Mouse (Mus musculus) frontal cortex, adult (tissue): ENCODE results near the gene Polg2.
"Not testable (repeated sequence)": the region's sequence is repeated elsewhere in the genome, so short reads cannot be mapped to it uniquely, and the experiment has no call there.

Experiments
- ATAC-seq: cut with Nextera tagmentation; 2 replicates; pipeline ENCODE4 v1.9.2; 2017; ENCODE audit warnings: mild to moderate bottlenecking, moderate library complexity, mixed read lengths; ENCODE audit not compliant: low TSS enrichment

Polg2 gene

GRCm38 (mm10) chr11:106762139-106762799 lies 17.1 kb downstream of the Polg2 start:
- ATAC-seq = no peak

- no peak for ATAC-seq
Observed at GRCm38 (mm10) chr11:106760511-106760910, 18.8 kb downstream of the Polg2 start.

GRCm38 (mm10) chr11:106759028-106759427 lies 20.3 kb downstream of the Polg2 start:
- no peak for ATAC-seq

GRCm38 (mm10) chr11:106755583-106755982 lies 23.8 kb downstream of the Polg2 start:
- ATAC-seq = no peak

- no peak for ATAC-seq
Observed at GRCm38 (mm10) chr11:106753314-106753713, 26.0 kb downstream of the Polg2 start.

- ATAC-seq = no peak
Observed at GRCm38 (mm10) chr11:106752103-106752502, 27.2 kb downstream of the Polg2 start.

- no peak for ATAC-seq
Observed at GRCm38 (mm10) chr11:106751039-106752018, 28.0 kb downstream of the Polg2 start, which contains the start of gene Milr1. TSS of gene Milr1 (plus strand) at chr11:106751226.

- no peak for ATAC-seq
Observed at GRCm38 (mm10) chr11:106750121-106750751, 29.1 kb downstream of the Polg2 start, which contains the start of gene Pecam1. TSS of gene Pecam1 (minus strand) at chr11:106750628.

- not testable (repeated sequence) for ATAC-seq
Observed at GRCm38 (mm10) chr11:106749557-106750120, 29.7 kb downstream of the Polg2 start.

- no peak for ATAC-seq
Observed at GRCm38 (mm10) chr11:106744949-106745348, 34.4 kb downstream of the Polg2 start.

GRCm38 (mm10) chr11:106742388-106742841 lies 36.9 kb downstream of the Polg2 start:
- ATAC-seq = no peak

GRCm38 (mm10) chr11:106741826-106742225 lies 37.5 kb downstream of the Polg2 start:
- no peak for ATAC-seq

GRCm38 (mm10) chr11:106741232-106741631 lies 38.1 kb downstream of the Polg2 start:
- no peak for ATAC-seq

GRCm38 (mm10) chr11:106740724-106741123 lies 38.6 kb downstream of the Polg2 start:
- not testable (repeated sequence) for ATAC-seq

- ATAC-seq = no peak
Observed at GRCm38 (mm10) chr11:106739116-106739515, 40.2 kb downstream of the Polg2 start.

GRCm38 (mm10) chr11:106737178-106737621 lies 42.1 kb downstream of the Polg2 start:
- ATAC-seq = peak; percentile 65; the same call in 1 of the 2 replicates

GRCm38 (mm10) chr11:106736614-106737013 lies 42.7 kb downstream of the Polg2 start:
- no peak for ATAC-seq

- no peak for ATAC-seq
Observed at GRCm38 (mm10) chr11:106730714-106731113, 48.6 kb downstream of the Polg2 start.

GRCm38 (mm10) chr11:106729656-106730055 lies 49.7 kb downstream of the Polg2 start:
- ATAC-seq = no peak

GRCm38 (mm10) chr11:106728402-106729366 lies 50.7 kb downstream of the Polg2 start:
- no peak for ATAC-seq
